Mouse (Mus musculus): ENCODE measurements around the gene Mtf1. TPM values are rescaled to one million over a fixed set of nuclear protein-coding genes. Genes with fewer than 3 reads are reported as not detected.
A peak's percentile ranks its signal among the peaks of the same experiment; 100 is the strongest.

Mtf1 gene
- polyA plus RNA-seq (2014; fragmentation: Nextera tagmentation; extraction: Ambion mirVana) = 9.9 and 11.5 TPM in 2 replicates

DNA sequence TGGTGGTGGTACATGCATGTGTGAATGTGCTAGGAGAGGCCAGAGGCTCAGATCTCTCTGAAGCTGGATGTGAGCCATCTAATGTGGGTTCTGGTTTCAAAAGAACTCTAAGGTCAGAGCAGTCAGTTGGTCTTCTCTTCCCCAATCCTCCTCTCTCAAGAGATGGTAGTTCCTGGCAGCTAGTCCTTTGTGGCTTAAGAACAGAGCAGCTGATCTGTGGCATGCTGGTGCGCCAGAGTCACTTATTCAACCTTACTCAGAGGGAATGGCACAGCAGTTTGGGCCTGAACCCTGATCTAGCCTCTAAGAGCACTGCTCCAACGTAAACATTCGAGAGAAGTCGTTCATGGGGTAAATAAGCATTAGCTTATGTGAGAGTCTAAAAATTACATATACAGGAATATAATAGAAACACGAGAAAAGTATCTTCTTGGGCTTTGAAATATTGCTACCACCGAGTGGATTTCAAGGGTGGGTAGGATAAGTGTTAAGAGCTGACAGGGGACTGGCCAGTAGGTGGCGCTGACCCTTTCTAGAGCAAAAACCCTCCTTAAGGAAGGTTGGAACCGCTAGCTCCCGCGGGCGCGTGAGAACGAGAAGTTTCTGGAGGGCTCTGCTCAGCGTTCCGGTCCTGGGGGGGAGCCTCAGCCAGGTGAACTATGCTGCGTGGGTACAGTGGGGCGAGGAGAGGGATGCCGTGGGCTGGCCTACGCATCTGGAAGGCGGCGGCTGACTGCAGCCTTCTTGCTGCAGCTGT lies at the start of gene Mtf1:
Gene Mtf1 (plus strand): TSS at position 553 of the 757 bp plus-strand sequence.
- WGBS = 4% methylated on average over 21 of the region's 21 CpGs

DNA sequence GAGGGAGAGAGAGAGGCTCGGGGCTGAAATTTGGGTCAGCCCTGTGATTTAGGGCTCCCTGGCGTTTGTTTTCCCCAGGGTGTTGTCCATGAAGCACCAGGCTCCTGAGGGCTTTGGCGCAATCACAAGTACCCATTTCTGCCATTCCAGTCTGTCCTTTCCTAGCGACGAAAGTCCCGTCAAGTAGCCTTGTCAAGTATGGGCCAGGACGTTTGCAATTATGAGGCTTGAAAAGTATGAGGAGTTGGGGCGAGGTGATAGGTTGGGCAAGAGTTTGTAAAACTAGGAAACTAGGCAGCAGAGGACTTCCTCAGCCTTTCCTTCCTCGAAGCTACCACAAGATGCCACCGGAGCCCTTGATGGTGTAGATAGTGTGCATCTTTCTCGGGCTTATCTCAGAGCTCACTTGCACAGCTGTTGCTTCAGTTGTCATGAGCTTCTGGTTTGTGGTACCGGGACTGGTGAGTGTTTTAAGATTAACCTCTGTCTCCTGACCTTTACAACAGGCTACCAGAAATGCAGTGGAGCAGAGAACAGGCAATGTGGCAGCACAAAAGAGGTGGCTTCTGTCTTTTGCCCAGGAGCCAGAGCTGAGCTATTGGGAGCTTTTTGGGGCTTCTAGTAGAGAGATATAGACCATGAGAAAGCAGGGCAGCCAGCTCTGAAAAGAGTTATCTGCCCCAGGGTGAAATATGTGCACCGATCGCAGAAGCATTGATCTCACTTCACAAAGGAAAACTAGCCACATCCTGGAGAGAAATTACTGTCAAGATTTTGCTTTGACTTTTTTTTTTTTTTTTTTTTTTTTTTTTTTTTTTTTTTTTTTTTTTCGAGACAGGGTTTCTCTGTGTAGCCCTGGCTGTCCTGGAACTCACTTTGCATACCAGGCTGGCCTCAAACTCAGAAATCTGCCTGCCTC lies 49.4 kb upstream of the Mtf1 start:
- peak overlapping the region; percentile 98 for H3K4me2 ChIP-seq (ENCODE audit: low read depth, low read length)
- peak overlapping the region; percentile 79 for H3K9ac ChIP-seq (ENCODE audit: low read depth, low read length)
- no peak overlapping the region for H3K27ac ChIP-seq (replicated peaks; ENCODE audit: low read depth, low read length)
- no peaks in the 10 kb centered on the region for H3K27me3 ChIP-seq (replicated peaks; ENCODE audit: control insufficient read depth, insufficient read depth, low read length)
- H3K4me3 ChIP-seq (ENCODE audit: low read depth, low read length) = peak overlapping the region; percentile 80
- ATAC-seq (ENCODE audit: low read depth) (no peak), DNase-seq (ENCODE audit: low spot score) (peak; percentile 5)
- WGBS = 16% methylated on average over 15 of the region's 15 CpGs
- peaks cover 10% of the 10 kb centered on the region for H3K4me1 ChIP-seq (ENCODE audit: control insufficient read depth, insufficient read depth, low read length)
- H3K9me3 ChIP-seq (ENCODE audit: control insufficient read depth, low read length) = no peaks in the 10 kb centered on the region
- H3K36me3 ChIP-seq (ENCODE audit: control insufficient read depth, insufficient read depth, low read length) = no peaks in the 10 kb centered on the region

More for the DNA sequence above, at the start of gene Mtf1:
- no peaks in the 10 kb centered on the region for H3K27me3 ChIP-seq (replicated peaks; ENCODE audit: control insufficient read depth, insufficient read depth, low read length)
- H3K36me3 ChIP-seq (ENCODE audit: control insufficient read depth, insufficient read depth, low read length) = peaks cover 44% of the 10 kb centered on the region
- peak; percentile 83 for ATAC-seq (ENCODE audit: low read depth)
- peaks cover 6% of the 10 kb centered on the region for H3K4me1 ChIP-seq (ENCODE audit: control insufficient read depth, insufficient read depth, low read length)
- H3K4me3 ChIP-seq (ENCODE audit: low read depth, low read length) = peak within 1 kb of the TSS; percentile 76
- no peaks in the 10 kb centered on the region for H3K9me3 ChIP-seq (ENCODE audit: control insufficient read depth, low read length)
- peak within 1 kb of the TSS; percentile 91 for H3K9ac ChIP-seq (ENCODE audit: low read depth, low read length)
- H3K4me2 ChIP-seq (ENCODE audit: low read depth, low read length) = peak within 1 kb of the TSS; percentile 95
- H3K27ac ChIP-seq (replicated peaks; ENCODE audit: low read depth, low read length) = peak within 1 kb of the TSS; percentile 98
- peak; percentile 96 for DNase-seq (ENCODE audit: low spot score)

DNA sequence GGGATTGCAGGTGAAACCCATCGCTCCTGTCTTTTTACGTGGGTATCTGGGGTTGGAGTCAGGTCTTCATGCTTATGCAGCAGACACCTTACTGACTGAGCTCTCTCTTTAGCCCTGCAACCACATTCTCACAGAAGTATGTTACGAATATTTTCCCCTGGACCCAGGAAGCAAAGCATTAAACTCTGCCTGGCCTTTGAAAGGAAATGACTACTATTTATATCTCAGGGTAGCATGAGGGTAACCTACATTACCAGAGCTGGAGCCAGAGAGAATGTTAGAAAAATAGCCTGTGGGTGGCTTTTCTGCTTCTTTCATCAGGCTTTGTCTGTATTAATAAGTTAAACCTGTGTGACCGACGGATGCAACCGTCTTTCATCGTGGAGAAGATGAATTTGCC lies 46.4 kb upstream of the Mtf1 start:
- Histone ChIP-seq H3K4me3 (ENCODE audit: low read depth, low read length) (no peak overlapping the region), H3K36me3 (ENCODE audit: control insufficient read depth, insufficient read depth, low read length) (no peaks in the 10 kb centered on the region)
- peak; percentile 11 for DNase-seq (ENCODE audit: low spot score)

DNA sequence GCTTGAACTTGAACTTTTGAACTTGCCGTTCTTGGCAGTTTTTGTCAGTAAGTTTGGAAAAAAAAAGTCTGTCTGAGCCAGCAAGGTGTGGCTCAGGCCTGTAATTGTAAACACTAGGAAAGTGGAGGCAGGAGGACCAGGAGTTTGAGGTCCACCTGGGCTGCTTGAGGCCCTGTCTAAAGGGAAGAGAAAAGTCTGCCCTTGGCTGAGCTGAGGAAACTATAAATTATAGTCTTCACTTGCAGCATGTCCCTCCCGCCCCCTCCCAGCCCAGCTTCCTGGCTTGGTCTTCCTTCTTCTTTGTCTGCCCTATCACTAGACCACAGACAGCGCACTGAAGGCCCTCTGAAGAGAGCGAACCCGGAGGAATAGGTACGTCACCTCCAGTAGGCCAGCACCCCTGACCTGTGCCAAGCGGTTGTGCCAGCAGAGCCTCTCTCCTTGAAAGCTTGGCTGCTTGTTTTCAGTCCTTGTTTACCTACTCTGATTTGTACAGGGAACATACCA lies 42.5 kb upstream of the Mtf1 start:
- no peak for DNase-seq (ENCODE audit: low spot score)
- no peak overlapping the region for H3K4me2 ChIP-seq (ENCODE audit: low read depth, low read length)
- no peaks in the 10 kb centered on the region for H3K27me3 ChIP-seq (replicated peaks; ENCODE audit: control insufficient read depth, insufficient read depth, low read length)
- 82% methylated on average over 7 of the region's 7 CpGs for WGBS
- no peak overlapping the region for H3K4me3 ChIP-seq (ENCODE audit: low read depth, low read length)
- no peaks in the 10 kb centered on the region for H3K36me3 ChIP-seq (ENCODE audit: control insufficient read depth, insufficient read depth, low read length)
- no peaks in the 10 kb centered on the region for H3K4me1 ChIP-seq (ENCODE audit: control insufficient read depth, insufficient read depth, low read length)
- no peak for ATAC-seq (ENCODE audit: low read depth)
- no peaks in the 10 kb centered on the region for H3K9me3 ChIP-seq (ENCODE audit: control insufficient read depth, low read length)
- no peak overlapping the region for H3K9ac ChIP-seq (ENCODE audit: low read depth, low read length)
- no peak overlapping the region for H3K27ac ChIP-seq (replicated peaks; ENCODE audit: low read depth, low read length)

More for the DNA sequence above, 46.4 kb upstream of the Mtf1 start:
- Histone ChIP-seq H3K9me3 (ENCODE audit: control insufficient read depth, low read length) (no peaks in the 10 kb centered on the region), H3K4me2 (ENCODE audit: low read depth, low read length) (no peak overlapping the region), H3K4me1 (ENCODE audit: control insufficient read depth, insufficient read depth, low read length) (peaks cover 10% of the 10 kb centered on the region), H3K27ac (replicated peaks; ENCODE audit: low read depth, low read length) (no peak overlapping the region), H3K9ac (ENCODE audit: low read depth, low read length) (no peak overlapping the region), H3K27me3 (replicated peaks; ENCODE audit: control insufficient read depth, insufficient read depth, low read length) (no peaks in the 10 kb centered on the region)
- 44% methylated on average over 7 of the region's 7 CpGs for WGBS
- no peak for ATAC-seq (ENCODE audit: low read depth)

DNA sequence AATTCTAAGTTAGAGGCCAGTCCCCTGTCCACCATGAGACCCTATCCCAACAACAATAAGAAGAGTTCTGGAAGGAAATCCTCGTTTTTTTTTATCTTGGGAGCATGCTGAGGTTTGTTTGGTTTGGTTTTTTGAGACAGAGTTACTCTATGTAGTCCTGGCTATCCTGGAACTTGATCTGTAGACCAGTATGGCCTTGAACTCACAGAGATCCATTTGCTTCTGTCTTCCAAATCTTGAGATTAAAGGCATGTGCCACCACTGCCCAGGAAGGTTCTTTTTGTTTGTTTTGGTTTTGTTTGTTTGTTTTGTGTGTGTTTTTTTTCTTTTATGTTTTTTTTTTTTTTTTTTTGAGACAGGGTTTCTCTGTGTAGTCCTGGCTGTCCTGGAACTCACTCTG lies 40.7 kb upstream of the Mtf1 start:
- H3K4me1 ChIP-seq (ENCODE audit: control insufficient read depth, insufficient read depth, low read length) = no peaks in the 10 kb centered on the region
- H3K9ac ChIP-seq (ENCODE audit: low read depth, low read length) = no peak overlapping the region
- no peak overlapping the region for H3K27ac ChIP-seq (replicated peaks; ENCODE audit: low read depth, low read length)
- no peak overlapping the region for H3K4me2 ChIP-seq (ENCODE audit: low read depth, low read length)
- DNase-seq (ENCODE audit: low spot score) (no peak), ATAC-seq (ENCODE audit: low read depth) (no peak)
- H3K27me3 ChIP-seq (replicated peaks; ENCODE audit: control insufficient read depth, insufficient read depth, low read length) = no peaks in the 10 kb centered on the region
- no peak overlapping the region for H3K4me3 ChIP-seq (ENCODE audit: low read depth, low read length)
- H3K36me3 ChIP-seq (ENCODE audit: control insufficient read depth, insufficient read depth, low read length) = no peaks in the 10 kb centered on the region
- WGBS = 44% methylated on average over 1 of the region's 1 CpGs
- H3K9me3 ChIP-seq (ENCODE audit: control insufficient read depth, low read length) = no peaks in the 10 kb centered on the region

DNA sequence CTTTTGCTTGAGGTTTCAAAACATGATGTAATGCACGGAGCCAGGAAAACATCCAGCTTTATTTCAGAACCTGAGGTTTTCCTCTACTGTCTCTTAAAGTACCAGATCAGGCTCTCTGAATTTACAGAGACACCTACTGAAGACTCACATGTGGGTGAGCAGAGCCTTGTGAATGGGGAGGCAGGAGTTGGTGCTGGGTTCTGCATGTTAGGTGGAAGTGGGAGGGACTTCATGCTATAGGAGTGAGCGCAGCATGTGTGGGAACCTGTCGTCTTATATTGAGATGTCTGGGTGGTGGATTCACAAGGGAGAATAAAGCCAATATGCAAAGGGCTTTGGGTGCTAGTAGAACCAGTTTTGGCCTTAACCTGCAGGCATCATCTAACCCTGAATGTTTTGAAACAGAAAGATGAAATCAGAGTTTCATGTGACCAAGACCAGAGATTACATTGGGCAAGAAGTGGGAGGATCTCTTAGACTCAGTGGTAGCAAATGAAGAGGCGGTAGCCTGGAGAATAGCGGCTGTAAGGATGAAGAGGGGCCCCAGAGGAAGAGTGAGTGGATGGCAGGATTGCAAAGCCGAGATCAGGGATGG lies 38.9 kb upstream of the Mtf1 start:
- no peak overlapping the region for H3K4me2 ChIP-seq (ENCODE audit: low read depth, low read length)
- no peaks in the 10 kb centered on the region for H3K27me3 ChIP-seq (replicated peaks; ENCODE audit: control insufficient read depth, insufficient read depth, low read length)
- H3K9ac ChIP-seq (ENCODE audit: low read depth, low read length) = no peak overlapping the region
- WGBS = 80% methylated on average over 6 of the region's 6 CpGs
- no peaks in the 10 kb centered on the region for H3K36me3 ChIP-seq (ENCODE audit: control insufficient read depth, insufficient read depth, low read length)
- no peaks in the 10 kb centered on the region for H3K4me1 ChIP-seq (ENCODE audit: control insufficient read depth, insufficient read depth, low read length)
- no peaks in the 10 kb centered on the region for H3K9me3 ChIP-seq (ENCODE audit: control insufficient read depth, low read length)
- DNase-seq (ENCODE audit: low spot score) (no peak), ATAC-seq (ENCODE audit: low read depth) (no peak)
- H3K27ac ChIP-seq (replicated peaks; ENCODE audit: low read depth, low read length) = no peak overlapping the region
- H3K4me3 ChIP-seq (ENCODE audit: low read depth, low read length) = no peak overlapping the region

DNA sequence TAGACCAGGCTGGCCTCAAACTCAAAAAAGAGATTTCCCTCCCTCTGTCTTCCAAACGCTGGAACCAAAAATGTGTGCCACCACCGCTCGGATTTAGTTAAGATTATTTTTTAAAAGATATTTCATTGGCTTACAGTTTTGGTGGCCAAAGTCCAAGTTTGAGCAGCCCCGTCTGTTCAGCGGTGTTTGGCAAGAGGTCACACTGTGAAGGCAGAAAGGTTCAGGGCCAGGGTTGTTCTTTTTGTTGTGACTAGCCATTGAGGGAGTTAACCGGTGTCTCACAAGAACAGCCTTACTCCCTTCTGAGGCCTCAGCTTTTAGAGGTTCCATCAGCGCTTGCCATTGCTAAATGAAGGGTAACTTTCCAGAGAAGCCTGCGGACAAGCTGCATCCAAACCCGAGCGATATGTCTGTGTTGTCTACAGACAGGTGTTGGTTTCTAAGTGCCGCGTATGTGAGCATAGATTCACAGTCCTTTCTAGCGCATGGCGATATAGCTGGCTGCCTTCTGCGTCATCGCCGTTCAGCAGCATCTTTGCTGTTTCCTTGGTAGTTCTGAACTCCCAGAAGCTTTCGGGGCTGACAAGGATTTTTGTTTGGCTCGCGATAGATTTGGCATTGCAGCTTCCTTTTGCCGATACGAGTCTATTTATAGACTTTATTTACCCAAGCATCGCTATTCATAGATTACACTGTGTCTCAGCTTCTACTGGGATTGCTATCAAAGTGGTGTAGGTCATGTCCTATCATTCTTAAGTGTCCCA lies 35.9 kb upstream of the Mtf1 start:
- DNase-seq (ENCODE audit: low spot score) (no peak), ATAC-seq (ENCODE audit: low read depth) (no peak)
- H3K4me1 ChIP-seq (ENCODE audit: control insufficient read depth, insufficient read depth, low read length) = no peaks in the 10 kb centered on the region
- no peak overlapping the region for H3K9ac ChIP-seq (ENCODE audit: low read depth, low read length)
- WGBS = 91% methylated on average over 23 of the region's 23 CpGs
- no peak overlapping the region for H3K27ac ChIP-seq (replicated peaks; ENCODE audit: low read depth, low read length)
- no peaks in the 10 kb centered on the region for H3K27me3 ChIP-seq (replicated peaks; ENCODE audit: control insufficient read depth, insufficient read depth, low read length)
- no peaks in the 10 kb centered on the region for H3K9me3 ChIP-seq (ENCODE audit: control insufficient read depth, low read length)
- no peaks in the 10 kb centered on the region for H3K36me3 ChIP-seq (ENCODE audit: control insufficient read depth, insufficient read depth, low read length)
- H3K4me2 ChIP-seq (ENCODE audit: low read depth, low read length) = no peak overlapping the region
- no peak overlapping the region for H3K4me3 ChIP-seq (ENCODE audit: low read depth, low read length)

DNA sequence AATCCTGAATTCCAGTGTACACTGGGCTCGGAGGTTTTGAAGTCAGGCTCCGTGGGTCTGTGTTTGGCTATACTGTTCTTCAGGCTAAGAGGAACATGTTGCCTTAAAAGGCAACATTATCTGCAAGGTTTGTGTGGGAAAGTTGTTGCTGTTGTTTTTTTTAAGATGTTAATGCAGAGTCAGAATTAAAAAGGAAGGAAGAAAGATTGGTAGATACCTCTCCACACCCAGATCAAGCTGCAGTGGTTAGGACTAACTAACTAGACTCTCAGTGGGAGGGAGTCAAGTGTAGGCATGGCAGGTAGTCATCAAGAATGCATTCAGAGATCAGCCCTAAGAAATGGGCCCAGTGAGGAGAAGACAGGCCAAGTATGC lies 35.4 kb upstream of the Mtf1 start:
- H3K27ac ChIP-seq (replicated peaks; ENCODE audit: low read depth, low read length) = no peak overlapping the region
- H3K4me1 ChIP-seq (ENCODE audit: control insufficient read depth, insufficient read depth, low read length) = no peaks in the 10 kb centered on the region
- H3K4me3 ChIP-seq (ENCODE audit: low read depth, low read length) = no peak overlapping the region
- ATAC-seq (ENCODE audit: low read depth) (no peak), DNase-seq (ENCODE audit: low spot score) (no peak)
- no peaks in the 10 kb centered on the region for H3K27me3 ChIP-seq (replicated peaks; ENCODE audit: control insufficient read depth, insufficient read depth, low read length)
- H3K4me2 ChIP-seq (ENCODE audit: low read depth, low read length) = no peak overlapping the region
- WGBS = 91% methylated on average over 2 of the region's 2 CpGs
- no peaks in the 10 kb centered on the region for H3K9me3 ChIP-seq (ENCODE audit: control insufficient read depth, low read length)
- H3K36me3 ChIP-seq (ENCODE audit: control insufficient read depth, insufficient read depth, low read length) = no peaks in the 10 kb centered on the region
- no peak overlapping the region for H3K9ac ChIP-seq (ENCODE audit: low read depth, low read length)
